Mouse (Mus musculus): ENCODE measurements around the gene Cyp2t4.
A peak's percentile ranks its signal among the peaks of the same experiment; 100 is the strongest.

Cyp2t4 gene

DNA sequence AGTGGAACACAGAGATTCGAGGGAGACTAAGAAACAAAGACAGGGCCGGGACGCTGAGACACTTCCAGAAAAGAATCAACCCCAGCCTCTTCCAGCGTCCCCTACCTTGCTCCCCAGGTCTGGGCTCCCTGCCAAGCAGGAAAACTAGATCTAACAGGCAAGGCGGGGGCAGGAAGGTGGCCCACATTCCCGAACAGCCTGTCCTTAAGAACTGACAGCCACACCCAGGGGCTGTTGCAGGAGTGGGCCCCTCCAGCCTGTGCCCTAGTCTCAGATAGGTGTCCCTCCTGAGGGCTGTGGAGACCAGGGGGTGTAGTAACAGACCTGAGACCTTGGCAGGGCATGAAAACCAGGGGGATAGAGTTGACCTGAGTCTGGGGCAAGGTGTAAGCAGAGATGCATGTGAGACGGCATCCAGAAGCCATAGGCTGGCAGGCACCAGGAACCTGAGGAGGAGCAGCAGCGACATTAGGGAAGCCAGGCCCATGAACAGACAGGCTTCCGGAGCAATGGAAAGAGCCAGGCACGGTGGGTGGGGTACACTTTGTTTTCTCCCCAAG is at the start of gene Cyp2t4:
Cyp2t4 (plus strand) TSS at position 510 of the 560 bp plus-strand sequence.
- DNase-seq (ENCODE audit: low spot score in 2 of 2): no peak

- DNase-seq (ENCODE audit: low spot score in 2 of 2): no peak
Observed at GRCm38 (mm10) chr7:27104882-27105281, 48.6 kb upstream of the Cyp2t4 start.

DNA sequence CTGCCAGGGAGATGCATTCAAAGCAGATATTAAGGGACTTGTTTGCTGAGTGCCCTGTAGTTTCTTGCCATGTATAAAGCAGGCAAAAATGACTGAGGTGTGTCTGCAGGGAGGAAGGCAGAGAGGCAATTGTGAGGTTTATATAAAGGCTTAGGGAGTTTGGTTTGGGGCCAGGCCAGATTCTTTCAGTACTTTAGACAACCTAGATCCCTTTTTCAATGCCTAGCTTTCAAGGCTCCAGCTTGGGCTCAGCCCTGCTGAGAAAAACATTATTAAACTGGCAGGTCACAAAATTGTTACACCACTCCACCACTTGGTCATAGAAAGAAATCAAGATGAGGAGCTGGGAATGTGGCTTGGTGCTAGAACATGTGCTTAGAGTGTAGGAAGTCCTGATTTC is 43.2 kb upstream of the Cyp2t4 start:
- no peak for DNase-seq (ENCODE audit: low spot score in 2 of 2)

- DNase-seq (ENCODE audit: low spot score in 2 of 2): no peak
Observed at GRCm38 (mm10) chr7:27111038-27111437, 42.5 kb upstream of the Cyp2t4 start.

DNA sequence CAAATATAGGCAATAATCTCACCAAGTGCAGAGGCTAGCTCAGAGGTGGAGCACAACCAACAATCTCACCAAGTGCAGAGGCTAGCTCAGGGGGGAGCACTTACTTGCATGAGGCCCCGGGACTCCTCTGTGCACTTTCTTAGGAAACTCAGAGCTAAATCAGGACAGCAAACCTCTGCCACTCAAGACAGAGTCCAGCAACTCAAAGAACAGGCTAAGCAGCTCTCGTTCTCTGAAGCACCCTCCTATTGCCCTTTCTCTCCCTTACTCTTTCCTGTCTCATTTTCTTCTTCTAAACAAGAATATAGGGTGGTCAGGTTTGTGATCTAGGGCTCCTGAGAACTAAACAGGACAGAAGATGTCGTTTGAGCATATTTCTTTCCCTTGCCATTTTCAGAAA is 41.5 kb upstream of the Cyp2t4 start:
- DNase-seq (ENCODE audit: low spot score in 2 of 2): no peak

DNA sequence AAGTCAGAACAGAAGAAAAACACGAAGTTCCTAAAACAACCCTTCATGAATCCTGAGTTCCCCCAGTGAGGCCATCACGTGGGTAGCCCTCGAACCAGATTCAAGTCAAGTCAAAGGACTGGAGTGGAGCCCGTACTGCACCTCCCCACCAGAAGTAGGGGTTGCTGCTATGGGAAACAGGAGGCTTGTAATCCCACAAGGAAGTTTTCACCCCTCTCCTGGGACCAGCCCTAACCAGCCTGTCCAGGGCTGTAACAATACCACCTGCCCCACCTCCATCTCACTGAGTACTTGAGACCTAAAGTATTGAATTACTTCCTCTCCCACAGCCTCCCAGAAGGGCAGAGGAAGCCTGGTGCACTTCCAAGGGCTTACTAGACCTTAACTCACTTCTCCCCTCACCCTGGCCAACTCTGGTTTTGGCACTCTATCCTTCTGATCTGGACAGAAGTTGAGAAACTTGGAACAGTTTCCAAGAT is 35.4 kb upstream of the Cyp2t4 start:
- no peak for DNase-seq (ENCODE audit: low spot score in 2 of 2)

DNA sequence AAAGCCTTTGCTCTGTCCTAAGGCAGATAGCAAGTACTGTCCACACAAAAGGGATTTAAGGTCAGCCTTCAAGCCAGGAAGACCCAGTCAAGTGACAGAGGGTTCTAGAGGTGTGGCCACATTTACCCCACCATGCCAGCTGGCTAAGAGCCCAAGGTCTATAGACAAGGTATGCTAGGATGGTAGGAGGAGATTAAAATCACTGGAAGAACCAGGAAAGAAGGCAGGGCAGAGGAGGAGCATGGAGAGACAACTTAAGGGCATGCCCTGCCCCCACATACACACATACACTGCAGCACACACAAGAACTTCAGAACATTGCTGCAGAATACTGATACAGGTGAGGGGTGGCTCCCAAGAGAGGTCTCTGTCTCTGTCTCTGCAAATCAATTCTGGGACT is 33.8 kb upstream of the Cyp2t4 start, which contains the start of gene Cyp2f2:
Cyp2f2 (plus strand) TSS at position 234 of the 400 bp plus-strand sequence.
- DNase-seq (ENCODE audit: low spot score in 2 of 2): no peak

- DNase-seq (ENCODE audit: low spot score in 2 of 2): no peak
Observed at GRCm38 (mm10) chr7:27124305-27124832, 29.1 kb upstream of the Cyp2t4 start.

DNA sequence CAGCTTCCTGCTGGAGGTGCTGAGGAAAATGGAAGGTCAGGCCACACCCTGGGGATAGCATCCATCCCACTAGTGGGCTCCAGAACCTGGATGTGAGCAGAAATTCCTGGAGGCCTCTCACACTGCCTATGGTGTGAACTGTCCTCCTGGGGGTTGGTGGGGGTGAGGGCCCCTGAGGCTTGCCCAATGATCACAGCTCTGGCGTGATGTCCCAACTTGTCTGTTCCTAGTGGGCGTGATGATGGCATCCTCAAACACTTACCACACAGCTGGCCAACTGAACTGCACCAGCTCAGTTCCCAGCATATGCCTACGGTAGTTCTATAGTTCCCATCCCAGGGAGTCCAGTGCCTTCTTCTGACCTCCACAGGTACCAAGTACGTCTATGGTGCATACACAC is 28.5 kb upstream of the Cyp2t4 start:
- DNase-seq (ENCODE audit: low spot score in 2 of 2): no peak

- peak in 1 of 2 experiments; percentile 31 for DNase-seq (ENCODE audit: low spot score in 2 of 2)
Observed at GRCm38 (mm10) chr7:27128162-27128561, 25.4 kb upstream of the Cyp2t4 start.

DNA sequence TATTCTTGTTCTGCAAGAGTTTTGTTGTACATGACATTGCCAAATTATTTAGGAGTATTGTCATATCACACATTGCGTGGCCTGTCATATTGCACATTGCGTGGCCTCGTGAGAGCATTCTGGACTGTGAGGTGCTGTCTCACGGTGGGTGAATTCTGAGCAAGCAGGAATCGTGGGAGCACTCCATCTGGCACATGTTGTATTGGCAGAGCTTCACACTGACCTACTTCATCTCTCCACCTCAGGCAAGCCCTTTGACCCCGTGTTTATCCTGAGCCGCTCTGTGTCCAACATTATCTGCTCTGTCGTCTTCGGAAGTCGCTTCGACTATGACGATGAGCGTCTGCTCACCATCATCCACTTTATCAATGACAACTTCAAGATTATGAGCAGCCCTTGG is 24.6 kb upstream of the Cyp2t4 start:
- DNase-seq (ENCODE audit: low spot score in 2 of 2): no peak

- DNase-seq (ENCODE audit: low spot score in 2 of 2): no peak
Observed at GRCm38 (mm10) chr7:27129811-27130210, 23.7 kb upstream of the Cyp2t4 start.

DNA sequence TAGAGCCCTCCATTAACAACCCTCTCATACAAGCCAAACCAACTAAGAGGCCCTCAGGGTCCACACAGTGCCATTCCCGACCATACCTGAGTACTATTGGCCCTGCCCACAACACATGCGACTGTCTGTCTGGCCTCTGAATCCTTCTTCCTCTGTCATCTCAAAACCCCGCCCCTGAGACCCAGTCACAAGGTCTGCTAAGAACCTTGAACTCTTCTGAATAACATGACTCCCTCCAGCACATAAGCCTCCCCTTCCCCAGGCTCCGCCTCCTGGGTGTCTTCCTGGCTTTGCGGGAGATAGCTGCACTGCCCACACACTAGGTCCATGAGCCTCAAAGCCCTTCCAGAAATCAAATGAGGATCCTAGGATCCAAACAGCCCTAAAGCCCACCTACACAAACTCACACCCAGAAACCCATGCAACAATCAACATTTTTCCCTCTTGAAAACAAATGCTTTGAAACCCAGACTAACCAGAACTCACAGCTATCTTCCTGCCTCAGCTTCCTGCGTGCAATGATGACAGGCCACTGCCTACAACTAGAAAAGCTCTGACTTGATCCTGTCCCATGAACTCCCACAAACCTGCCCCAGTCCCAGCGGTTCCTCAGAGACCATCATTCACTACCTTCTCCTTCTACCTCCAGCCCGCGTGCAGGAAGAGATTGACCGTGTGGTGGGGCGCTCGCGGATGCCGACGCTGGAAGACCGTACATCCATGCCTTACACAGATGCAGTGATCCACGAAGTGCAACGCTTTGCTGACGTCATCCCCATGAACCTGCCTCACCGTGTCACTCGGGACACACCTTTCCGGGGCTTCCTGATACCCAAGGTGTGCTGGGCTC is 22.8 kb upstream of the Cyp2t4 start:
- no peak for DNase-seq (ENCODE audit: low spot score in 2 of 2)

DNA sequence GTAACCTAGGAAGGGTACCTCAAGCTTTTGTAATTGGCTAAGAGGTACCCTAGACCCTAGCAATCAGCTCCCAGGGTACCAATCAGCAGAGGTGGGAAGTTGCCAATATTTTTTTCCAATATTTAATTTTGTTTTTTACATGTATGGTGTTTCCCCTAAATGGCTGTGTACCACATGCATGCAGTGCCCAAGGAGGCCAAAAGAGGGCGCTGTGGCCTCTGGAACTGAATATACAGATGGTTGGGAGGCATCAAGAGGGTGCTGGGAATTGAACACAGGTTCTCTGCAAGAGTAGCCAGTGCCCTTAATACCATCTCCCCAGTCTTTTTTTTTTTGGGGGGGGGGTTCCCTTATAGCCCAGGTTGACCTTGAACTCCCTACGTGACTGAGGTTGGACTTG is 22.1 kb upstream of the Cyp2t4 start:
- DNase-seq (ENCODE audit: low spot score in 2 of 2): no peak

DNA sequence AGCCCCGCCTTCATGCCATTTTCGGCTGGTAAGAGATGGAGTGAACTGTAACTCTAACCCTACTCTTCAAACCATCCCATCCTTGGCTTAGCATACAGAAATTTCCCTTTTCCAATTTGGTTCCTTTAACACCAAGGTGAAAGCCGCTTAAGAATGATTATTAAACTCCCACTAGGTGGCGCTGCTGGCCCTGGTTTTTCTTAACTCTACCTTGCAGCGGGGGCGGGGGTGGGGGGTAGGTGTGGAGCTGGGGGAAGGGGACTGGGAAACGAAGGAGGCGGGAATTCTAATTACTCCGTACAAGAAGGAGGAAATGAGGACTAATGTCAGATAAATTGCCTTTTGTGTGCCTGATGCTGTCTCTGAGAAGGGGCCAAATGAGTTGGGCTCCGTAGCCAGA is 20.9 kb upstream of the Cyp2t4 start:
- DNase-seq (ENCODE audit: low spot score in 2 of 2): no peak

DNA sequence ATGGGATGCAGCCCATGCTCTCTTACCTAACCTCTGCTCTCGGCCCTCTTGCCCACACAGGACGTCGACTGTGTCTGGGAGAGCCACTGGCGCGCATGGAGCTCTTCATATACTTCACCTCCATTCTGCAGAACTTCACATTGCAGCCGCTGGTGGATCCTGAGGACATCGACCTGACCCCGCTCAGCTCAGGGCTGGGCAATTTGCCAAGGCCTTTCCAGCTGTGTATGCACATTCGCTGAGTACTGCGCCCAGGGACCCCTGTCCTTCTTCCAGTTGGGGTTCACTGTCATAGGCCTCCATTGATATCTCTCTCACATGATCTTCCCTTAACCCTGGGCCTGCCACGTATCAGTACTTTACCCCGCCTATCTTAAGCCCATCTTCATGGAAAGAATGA is 20.4 kb upstream of the Cyp2t4 start:
- no peak for DNase-seq (ENCODE audit: low spot score in 2 of 2)

DNA sequence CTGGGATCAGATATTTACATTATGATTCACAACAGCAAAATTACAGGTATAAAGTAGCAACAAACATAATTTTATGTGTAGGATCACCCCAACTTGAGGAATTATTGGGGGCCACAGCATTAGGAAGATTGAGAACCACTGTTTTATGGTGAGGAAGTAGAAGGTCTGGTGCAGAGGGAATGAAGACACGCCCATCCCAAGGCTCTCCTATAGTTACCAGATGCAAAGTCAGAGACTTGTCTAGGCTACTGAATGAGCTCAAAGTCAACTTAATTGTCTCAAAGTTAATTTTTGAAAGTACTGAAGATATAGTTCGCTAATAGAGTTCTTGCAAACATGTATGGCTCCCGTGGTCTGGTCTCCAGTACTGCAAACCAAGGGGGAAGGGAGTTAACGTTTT is 19.8 kb upstream of the Cyp2t4 start:
- no peak for DNase-seq (ENCODE audit: low spot score in 2 of 2)

- no peak for DNase-seq (ENCODE audit: low spot score in 2 of 2)
Observed at GRCm38 (mm10) chr7:27136410-27136996, 17.0 kb upstream of the Cyp2t4 start.

DNA sequence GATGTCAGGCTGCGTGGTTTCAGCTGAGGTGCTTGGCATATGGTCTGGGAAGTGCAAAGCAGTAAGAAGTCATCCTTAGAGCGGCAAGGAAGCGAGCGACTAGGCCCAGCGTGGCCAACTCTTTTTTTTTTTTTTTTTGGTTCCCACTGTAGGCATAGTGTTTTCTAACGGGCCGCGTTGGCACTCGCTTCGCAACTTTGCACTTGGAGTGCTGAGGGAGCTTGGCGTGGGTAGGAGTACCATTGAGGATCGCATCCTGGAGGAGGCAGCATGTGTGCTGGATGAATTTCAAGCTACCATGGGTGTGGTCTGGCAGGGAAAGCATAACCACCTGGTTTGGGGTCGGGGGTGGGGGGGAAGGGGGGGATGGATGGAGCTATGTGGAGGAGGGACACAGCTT is 2.5 kb downstream of the Cyp2t4 start:
- no peak for DNase-seq (ENCODE audit: low spot score in 2 of 2)

DNA sequence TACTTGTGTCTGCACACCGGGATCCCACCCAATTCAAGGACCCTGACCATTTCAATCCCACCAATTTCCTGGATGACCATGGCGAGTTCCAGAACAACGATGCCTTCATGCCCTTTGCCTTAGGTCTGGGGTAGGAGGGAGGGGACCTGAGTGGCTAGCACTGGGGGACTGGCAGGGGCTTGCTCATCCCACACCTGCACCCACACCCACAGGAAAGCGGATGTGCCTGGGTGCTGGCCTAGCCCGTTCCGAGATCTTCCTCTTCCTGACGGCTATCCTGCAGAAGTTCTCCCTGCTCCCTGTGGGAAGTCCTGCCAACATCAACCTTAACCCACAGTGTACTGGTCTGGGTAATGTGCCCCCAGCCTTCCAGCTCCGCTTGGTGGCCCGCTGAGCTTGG is 4.7 kb downstream of the Cyp2t4 start:
- DNase-seq (ENCODE audit: low spot score in 2 of 2): peak in 1 of 2 experiments; percentile 19

GRCm38 (mm10) chr7:27159256-27159655 is 5.7 kb downstream of the Cyp2t4 start:
- no peak for DNase-seq (ENCODE audit: low spot score in 2 of 2)

GRCm38 (mm10) chr7:27159882-27160281 is 6.4 kb downstream of the Cyp2t4 start:
- DNase-seq (ENCODE audit: low spot score in 2 of 2): peak; percentile 85 to 93

GRCm38 (mm10) chr7:27160921-27161320 is 7.4 kb downstream of the Cyp2t4 start:
- DNase-seq (ENCODE audit: low spot score in 2 of 2): no peak

Measured in frontal cortex, postnatal 10 days (tissue).